Mouse (Mus musculus) forebrain, embryonic 14.5 days (tissue): ENCODE measurements around the gene Olfr90. TPM values are rescaled to one million over a fixed set of nuclear protein-coding genes. Genes with fewer than 3 reads are reported as not detected.

Experiments used
- ATAC-seq: fragments of 200-750 bp; cut with Nextera tagmentation; 2 replicates; pipeline ENCODE4 v1.8.0; 2017; ENCODE audit warnings: mild to moderate bottlenecking, moderate library complexity
- DNase-seq: peaks from one replicate; pipeline ENCODE4 v3.0.0-alpha.2; 2015; ENCODE audit warnings: low spot score
- H3K27ac ChIP-seq: fragments of 300-500 bp; sonication (generic); 2 replicates; pipeline ENCODE4 v1.5.1; 2014; ENCODE audit warnings: low read depth, mild to moderate bottlenecking, control low read depth, low read length, moderate library complexity
- H3K27me3 ChIP-seq: fragments of 300-500 bp; sonication (generic); replicated peaks from 2 replicates; pipeline ENCODE4 v1.6.1; 2014; ENCODE audit warnings: low read length, control low read depth, mixed read lengths; ENCODE audit not compliant: control insufficient read depth, insufficient read depth
- H3K36me3 ChIP-seq: fragments of 300-500 bp; sonication (generic); 2 replicates; pipeline ENCODE4 v1.6.1; 2014; ENCODE audit warnings: low read length, control low read depth; ENCODE audit not compliant: control insufficient read depth, insufficient read depth
- H3K4me1 ChIP-seq: fragments of 300-500 bp; sonication (generic); 2 replicates; pipeline ENCODE4 v1.6.1; 2014; ENCODE audit warnings: antibody characterized with exemption, low read length, control low read depth; ENCODE audit not compliant: control insufficient read depth, insufficient read depth
- H3K4me2 ChIP-seq: fragments of 300-500 bp; sonication (generic); 2 replicates; pipeline ENCODE4 v1.6.1; 2014; ENCODE audit warnings: mild to moderate bottlenecking, control low read depth, low read length
- H3K4me3 ChIP-seq: fragments of 300-500 bp; sonication (generic); 2 replicates; pipeline ENCODE4 v1.5.1; 2014; ENCODE audit warnings: low read depth, low read length, control low read depth
- H3K9ac ChIP-seq: fragments of 300-500 bp; sonication (generic); 2 replicates; pipeline ENCODE4 v1.6.1; 2014; ENCODE audit warnings: mild to moderate bottlenecking, low read length, control low read depth, moderate library complexity
- H3K9me3 ChIP-seq: fragments of 300-500 bp; sonication (generic); replicated peaks from 2 replicates; pipeline ENCODE4 v1.6.1; 2016; ENCODE audit warnings: low read length, control low read depth, mixed read lengths; ENCODE audit not compliant: control insufficient read depth
- WGBS: fragments of 180-500 bp; shearing (Covaris S2); extraction: QIAGEN DNeasy Blood & Tissue Kit; methylation state at CpG from one replicate; pipeline ENCODE4 v1.1.7; 2014; 5-methylcytosine and 5-hydroxymethylcytosine counted together
- polyA plus RNA-seq: library from polyadenylated mRNA; unstranded; fragments of >200 nt; fragmentation: Nextera tagmentation; extraction: Ambion mirVana; gene quantifications from 2 replicates; pipeline ENCODE4 v1.2.1, GENCODE M21; 2014

Olfr90 gene
- polyA plus RNA-seq, 1 experiment from 2014 or later: not detected

DNA sequence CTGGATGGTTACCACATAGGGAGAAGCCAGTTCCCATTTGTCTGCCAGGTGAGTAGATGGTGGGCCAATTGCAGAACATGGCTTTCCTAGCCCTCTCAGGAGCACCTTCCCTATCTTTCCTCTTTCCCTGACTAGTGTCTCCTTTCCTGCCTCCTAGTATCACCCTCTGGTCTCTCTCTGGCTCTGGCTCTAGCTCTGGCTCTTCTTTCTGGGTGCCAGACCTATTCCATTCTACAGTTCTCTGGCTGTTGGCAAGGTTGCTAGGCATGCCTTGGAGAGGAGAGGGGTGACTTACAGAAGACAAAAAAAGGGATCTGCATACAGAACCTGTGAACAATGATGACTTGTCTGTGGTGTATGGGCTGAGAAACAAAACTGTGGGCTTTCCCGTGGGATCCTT, 20.4 kb downstream of the Olfr90 start:
- H3K27ac ChIP-seq: no peak overlapping the region
- no peaks in the 10 kb centered on the region for H3K27me3 ChIP-seq
- ATAC-seq: no peak
- no peaks in the 10 kb centered on the region for H3K9me3 ChIP-seq
- no peak for DNase-seq
- H3K4me3 ChIP-seq: no peak overlapping the region
- H3K9ac ChIP-seq: no peak overlapping the region
- no peak overlapping the region for H3K4me2 ChIP-seq
- H3K36me3 ChIP-seq: peaks cover 96% of the 10 kb centered on the region
- WGBS: 80% methylated on average over 1 of the region's 1 CpGs
- H3K4me1 ChIP-seq: no peaks in the 10 kb centered on the region

GRCm38 (mm10) chr17:37065993-37066392, 22.3 kb downstream of the Olfr90 start:
- Histone ChIP-seq H3K27me3 (no peaks in the 10 kb centered on the region), H3K36me3 (peaks cover 97% of the 10 kb centered on the region), H3K9me3 (no peaks in the 10 kb centered on the region), H3K9ac (no peak overlapping the region), H3K27ac (no peak overlapping the region), H3K4me3 (no peak overlapping the region), H3K4me1 (peaks cover 3% of the 10 kb centered on the region; the same call in 1 of the 2 replicates), H3K4me2 (no peak overlapping the region)
- ATAC-seq: no peak
- DNase-seq: no peak
- 95% methylated on average over 2 of the region's 2 CpGs for WGBS

GRCm38 (mm10) chr17:37063686-37064495, 24.4 kb downstream of the Olfr90 start:
- DNase-seq (peak; percentile 58), ATAC-seq (0 out of 2 replicates have a peak, but pooled peaks have one; percentile 51)
- Histone ChIP-seq H3K4me3 (no peak overlapping the region), H3K4me2 (no peak overlapping the region), H3K27me3 (no peaks in the 10 kb centered on the region), H3K27ac (no peak overlapping the region), H3K36me3 (peaks cover 97% of the 10 kb centered on the region), H3K4me1 (peaks cover 3% of the 10 kb centered on the region; the same call in 1 of the 2 replicates), H3K9ac (no peak overlapping the region), H3K9me3 (no peaks in the 10 kb centered on the region)
- WGBS: 41% methylated on average over 11 of the region's 11 CpGs

GRCm38 (mm10) chr17:37063063-37063462, 25.2 kb downstream of the Olfr90 start:
- Histone ChIP-seq H3K27me3 (no peaks in the 10 kb centered on the region), H3K4me3 (no peak overlapping the region), H3K4me1 (peaks cover 3% of the 10 kb centered on the region; the same call in 1 of the 2 replicates), H3K9ac (no peak overlapping the region), H3K4me2 (no peak overlapping the region), H3K27ac (no peak overlapping the region), H3K36me3 (peaks cover 96% of the 10 kb centered on the region), H3K9me3 (no peaks in the 10 kb centered on the region)
- WGBS: 59% methylated on average over 10 of the region's 10 CpGs
- ATAC-seq: no peak
- no peak for DNase-seq

DNA sequence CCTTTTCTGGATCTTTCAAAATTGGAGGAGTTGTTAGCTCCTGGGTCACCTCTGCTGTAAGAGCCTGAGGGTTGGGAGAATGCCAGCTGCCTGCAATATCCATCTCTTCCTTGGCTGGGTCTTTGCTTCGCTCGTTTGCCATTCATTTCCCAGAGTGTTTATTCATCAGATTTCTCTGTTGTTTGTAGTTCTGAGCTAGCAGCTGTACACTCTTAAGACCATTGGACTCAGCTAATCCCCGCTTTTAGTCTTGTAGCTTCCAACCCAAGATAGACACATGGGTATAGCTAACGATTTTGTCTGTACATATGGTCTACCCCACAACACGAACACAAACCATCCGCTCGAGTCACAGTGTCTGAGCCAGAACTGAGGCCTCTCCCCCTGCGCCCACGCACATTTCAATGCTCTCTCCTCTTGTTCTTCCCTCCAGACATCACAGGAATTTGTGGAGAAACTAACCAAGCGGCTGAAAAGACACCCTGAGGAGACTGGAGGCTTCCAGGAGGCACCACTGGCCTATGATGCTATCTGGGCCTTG, 26.1 kb downstream of the Olfr90 start:
- no peak overlapping the region for H3K4me2 ChIP-seq
- 57% methylated on average over 10 of the region's 10 CpGs for WGBS
- no peak overlapping the region for H3K9ac ChIP-seq
- peaks cover 3% of the 10 kb centered on the region; the same call in 1 of the 2 replicates for H3K4me1 ChIP-seq
- DNase-seq (peak; percentile 30), ATAC-seq (peak; percentile 28; the same call in 1 of the 2 replicates)
- no peak overlapping the region for H3K4me3 ChIP-seq
- H3K36me3 ChIP-seq: peaks cover 93% of the 10 kb centered on the region
- H3K27ac ChIP-seq: no peak overlapping the region; the same call in 1 of the 2 replicates
- no peaks in the 10 kb centered on the region for H3K9me3 ChIP-seq
- no peaks in the 10 kb centered on the region for H3K27me3 ChIP-seq

GRCm38 (mm10) chr17:37061435-37061834, 26.9 kb downstream of the Olfr90 start:
- Histone ChIP-seq H3K9ac (no peak overlapping the region), H3K9me3 (no peaks in the 10 kb centered on the region), H3K27ac (no peak overlapping the region), H3K27me3 (no peaks in the 10 kb centered on the region), H3K36me3 (peaks cover 91% of the 10 kb centered on the region), H3K4me2 (no peak overlapping the region), H3K4me3 (no peak overlapping the region), H3K4me1 (peaks cover 3% of the 10 kb centered on the region; the same call in 1 of the 2 replicates)
- no peak for ATAC-seq
- 51% methylated on average over 3 of the region's 3 CpGs for WGBS
- no peak for DNase-seq

DNA sequence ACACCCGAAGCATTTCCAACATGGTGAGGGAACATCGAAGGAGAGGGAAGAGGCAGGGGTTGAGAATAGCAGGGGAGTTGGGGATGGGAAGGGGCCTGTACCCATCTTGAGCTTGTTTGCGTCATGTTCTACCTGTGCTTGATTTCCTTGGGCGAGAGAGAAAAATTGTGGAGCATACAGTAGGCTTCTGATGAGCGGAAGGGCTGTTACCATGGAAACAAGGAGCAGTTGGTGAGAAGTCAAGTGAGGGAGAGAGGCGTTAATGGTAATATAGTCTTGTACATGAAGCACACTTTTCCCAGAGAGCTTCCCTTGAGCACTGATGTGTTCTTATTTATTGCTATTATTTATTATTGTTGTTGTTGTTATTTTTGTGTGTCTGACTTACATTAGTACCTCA, 31.3 kb downstream of the Olfr90 start:
- H3K4me2 ChIP-seq: no peak overlapping the region
- H3K27ac ChIP-seq: no peak overlapping the region
- no peaks in the 10 kb centered on the region for H3K27me3 ChIP-seq
- no peak overlapping the region for H3K4me3 ChIP-seq
- no peak overlapping the region for H3K9ac ChIP-seq
- DNase-seq (peak; percentile 60), ATAC-seq (no peak)
- H3K4me1 ChIP-seq: no peaks in the 10 kb centered on the region
- H3K9me3 ChIP-seq: no peaks in the 10 kb centered on the region
- 85% methylated on average over 6 of the region's 6 CpGs for WGBS
- H3K36me3 ChIP-seq: peaks cover 81% of the 10 kb centered on the region

DNA sequence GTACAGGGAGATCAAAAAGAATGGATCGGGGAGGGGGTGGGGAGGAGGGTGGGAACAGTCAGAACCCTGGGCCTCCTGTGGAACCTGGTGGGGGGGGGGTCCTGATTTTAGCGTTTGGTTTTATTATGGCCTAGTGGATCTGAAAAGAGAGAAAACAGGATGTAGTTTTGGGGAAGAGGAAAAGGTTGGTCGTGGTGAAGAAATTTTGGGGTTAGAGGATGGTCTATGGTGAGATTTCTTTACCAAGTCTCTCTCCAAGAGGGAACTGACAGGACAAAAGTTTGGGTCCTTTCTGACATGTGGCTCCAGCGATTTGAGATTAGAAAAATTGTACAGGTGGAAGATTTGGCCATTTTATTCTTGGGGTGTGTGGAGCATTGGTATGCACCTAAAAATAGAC, 36.6 kb downstream of the Olfr90 start:
- ATAC-seq (no peak), DNase-seq (no peak)
- Histone ChIP-seq H3K4me1 (peaks cover 20% of the 10 kb centered on the region), H3K9me3 (no peaks in the 10 kb centered on the region), H3K9ac (peak overlapping the region; percentile 91; the same call in 1 of the 2 replicates), H3K36me3 (peaks cover 34% of the 10 kb centered on the region), H3K27ac (no peak overlapping the region), H3K4me3 (peak overlapping the region; percentile 73), H3K27me3 (no peaks in the 10 kb centered on the region), H3K4me2 (peak overlapping the region; percentile 83)
- WGBS: 60% methylated on average over 4 of the region's 4 CpGs

- 2% methylated on average over 26 of the region's 27 CpGs for WGBS
- peak overlapping the region; percentile 73 for H3K4me3 ChIP-seq
- ATAC-seq (peak; percentile 14; the same call in 1 of the 2 replicates), DNase-seq (no peak)
- peak overlapping the region; percentile 83 for H3K4me2 ChIP-seq
- H3K4me1 ChIP-seq: peaks cover 20% of the 10 kb centered on the region
- H3K9ac ChIP-seq: peak overlapping the region; percentile 91
- peaks cover 26% of the 10 kb centered on the region for H3K36me3 ChIP-seq
- H3K9me3 ChIP-seq: no peaks in the 10 kb centered on the region
- no peaks in the 10 kb centered on the region for H3K27me3 ChIP-seq
- peak overlapping the region; percentile 63; the same call in 1 of the 2 replicates for H3K27ac ChIP-seq
Observed at GRCm38 (mm10) chr17:37050876-37051275, 37.4 kb downstream of the Olfr90 start.
